Mouse (Mus musculus) limb, embryonic 10.5 days (tissue): ENCODE data around the gene Hbp1. TPM values are rescaled to one million over a fixed set of nuclear protein-coding genes. Genes with fewer than 3 reads are reported as not detected.

Experiments
- DNase-seq: peaks from one replicate; pipeline ENCODE4 v3.0.0-alpha.2; 2017; ENCODE audit warnings: low spot score
- H3K27ac ChIP-seq: fragments of 300-500 bp; sonication (generic); 2 replicates; pipeline ENCODE4 v1.5.1; 2016; ENCODE audit warnings: mild to moderate bottlenecking
- H3K27me3 ChIP-seq: fragments of 300-500 bp; sonication (generic); 2 replicates; pipeline ENCODE4 v1.6.1; 2016; ENCODE audit warnings: low read depth, mild to moderate bottlenecking; ENCODE audit not compliant: poor library complexity, severe bottlenecking
- H3K36me3 ChIP-seq: fragments of 300-500 bp; sonication (generic); 2 replicates; pipeline ENCODE4 v1.6.1; 2016; ENCODE audit warnings: mild to moderate bottlenecking, moderate library complexity
- H3K4me1 ChIP-seq: fragments of 300-500 bp; sonication (generic); 2 replicates; pipeline ENCODE4 v1.6.1; 2016
- H3K4me3 ChIP-seq: fragments of 300-500 bp; sonication (generic); 2 replicates; pipeline ENCODE4 v1.5.1; 2016; ENCODE audit warnings: mild to moderate bottlenecking, moderate library complexity
- H3K9me3 ChIP-seq: fragments of 300-500 bp; sonication (generic); replicated peaks from 2 replicates; pipeline ENCODE4 v1.6.1; 2016; ENCODE audit warnings: mild to moderate bottlenecking
- WGBS: fragments of 180-500 bp; shearing (Covaris S2); methylation state at CpG from one replicate; pipeline ENCODE4 v1.1.7; 2016; 5-methylcytosine and 5-hydroxymethylcytosine counted together
- polyA plus RNA-seq: library from polyadenylated mRNA; unstranded; fragments of >200 nt; fragmentation: Nextera tagmentation; extraction: Ambion mirVana; gene quantifications from 2 replicates; pipeline ENCODE4 v1.2.1, GENCODE M21; 2016

Gene Hbp1
- polyA plus RNA-seq, 1 experiment from 2014 or later = 110 TPM

- peaks cover 5% of the 10 kb centered on the region; the same call in 1 of the 2 replicates for H3K36me3 ChIP-seq
- no peak overlapping the region for H3K4me3 ChIP-seq
- WGBS = 88% methylated on average over 5 of the region's 5 CpGs
- H3K27me3 ChIP-seq = no peaks in the 10 kb centered on the region
- H3K9me3 ChIP-seq = no peaks in the 10 kb centered on the region
- no peak overlapping the region for H3K27ac ChIP-seq
- H3K4me1 ChIP-seq = no peaks in the 10 kb centered on the region
- DNase-seq = no peak
These were observed 33.1 kb downstream of the Hbp1 start for GRCm38 (mm10) chr12:31917245-31917644.

- Histone ChIP-seq H3K4me1 (no peaks in the 10 kb centered on the region), H3K9me3 (no peaks in the 10 kb centered on the region), H3K4me3 (no peak overlapping the region), H3K27ac (no peak overlapping the region), H3K27me3 (no peaks in the 10 kb centered on the region), H3K36me3 (peaks cover 5% of the 10 kb centered on the region; the same call in 1 of the 2 replicates)
- 90% methylated on average over 5 of the region's 5 CpGs for WGBS
- DNase-seq = no peak
These were observed 33.6 kb downstream of the Hbp1 start for GRCm38 (mm10) chr12:31916691-31917090.

GRCm38 (mm10) chr12:31913614-31914013 is 36.7 kb downstream of the Hbp1 start:
- 84% methylated on average over 4 of the region's 4 CpGs for WGBS
- H3K36me3 ChIP-seq = no peaks in the 10 kb centered on the region
- no peaks in the 10 kb centered on the region for H3K4me1 ChIP-seq
- no peak overlapping the region for H3K4me3 ChIP-seq
- no peaks in the 10 kb centered on the region for H3K27me3 ChIP-seq
- H3K9me3 ChIP-seq = no peaks in the 10 kb centered on the region
- no peak overlapping the region for H3K27ac ChIP-seq
- DNase-seq = no peak

- no peaks in the 10 kb centered on the region for H3K36me3 ChIP-seq
- DNase-seq = no peak
- no peak overlapping the region for H3K27ac ChIP-seq
- H3K27me3 ChIP-seq = no peaks in the 10 kb centered on the region
- no peaks in the 10 kb centered on the region for H3K9me3 ChIP-seq
- H3K4me1 ChIP-seq = no peaks in the 10 kb centered on the region
- WGBS = 87% methylated on average over 6 of the region's 6 CpGs
- H3K4me3 ChIP-seq = no peak overlapping the region
These were observed 37.3 kb downstream of the Hbp1 start for GRCm38 (mm10) chr12:31912966-31913551.

DNA sequence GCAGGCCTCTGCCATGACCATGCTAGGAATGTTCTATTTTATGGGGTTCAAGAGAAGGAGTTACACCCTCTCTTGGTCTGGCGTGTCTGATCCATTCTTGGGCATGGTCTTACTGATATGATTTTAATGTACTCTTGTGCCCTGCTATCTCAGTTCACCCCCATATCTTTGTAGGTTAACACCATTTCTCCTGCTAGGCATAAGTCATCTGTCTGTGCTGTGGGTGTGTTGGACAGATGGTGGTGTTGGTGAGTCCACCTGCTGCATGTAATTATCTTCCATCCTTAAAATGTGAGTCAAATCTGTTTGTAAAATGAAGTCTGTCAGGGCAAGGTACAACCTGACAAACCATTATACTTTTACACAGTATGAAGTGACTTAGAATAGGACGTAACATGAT is 42.9 kb downstream of the Hbp1 start:
- Histone ChIP-seq H3K4me1 (no peaks in the 10 kb centered on the region), H3K27me3 (no peaks in the 10 kb centered on the region), H3K4me3 (no peak overlapping the region), H3K27ac (no peak overlapping the region), H3K36me3 (peaks cover 3% of the 10 kb centered on the region; the same call in 1 of the 2 replicates), H3K9me3 (no peaks in the 10 kb centered on the region)
- no peak for DNase-seq
- 94% methylated on average over 2 of the region's 2 CpGs for WGBS

DNA sequence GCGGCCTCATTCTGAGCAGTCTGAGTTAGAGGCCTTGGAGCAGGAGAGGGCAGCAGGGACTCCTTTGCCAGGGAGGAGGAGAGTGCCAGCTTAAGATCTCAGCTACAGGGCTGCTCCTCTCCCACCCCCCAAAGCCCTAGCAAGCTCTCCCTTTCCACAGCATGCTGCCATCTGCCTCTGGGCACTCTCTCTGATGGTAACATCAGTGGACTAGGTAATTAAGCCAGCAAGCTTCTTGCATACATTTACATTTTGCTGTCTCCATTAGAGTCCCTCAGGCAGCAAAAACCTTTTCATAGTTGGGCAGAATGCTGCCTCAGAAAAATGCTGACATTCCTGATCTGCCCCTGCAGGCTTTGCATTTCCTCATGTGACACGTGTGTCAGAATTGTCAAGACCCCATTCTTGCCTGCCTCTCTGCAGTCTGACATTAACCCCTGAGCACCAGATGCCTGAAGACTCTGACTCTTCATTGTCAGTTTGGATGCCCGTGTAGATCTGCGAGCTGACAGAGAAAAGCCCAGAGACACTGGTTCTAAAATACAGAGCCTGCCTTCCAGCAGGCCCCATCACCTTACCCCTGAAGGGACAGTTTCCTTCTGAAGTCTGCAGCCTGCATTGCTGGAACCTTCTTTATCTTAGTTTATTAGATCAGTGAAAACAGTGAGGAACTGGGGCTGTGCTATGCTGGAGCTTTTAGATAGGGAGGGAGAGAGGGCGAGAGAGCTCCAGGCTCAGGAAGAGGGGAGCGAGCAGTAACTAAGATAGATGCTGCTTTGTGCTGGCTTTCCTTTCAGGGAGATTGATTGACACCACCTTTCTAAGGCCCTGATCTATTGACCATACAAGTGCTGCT is 44.4 kb downstream of the Hbp1 start:
- H3K4me1 ChIP-seq = no peaks in the 10 kb centered on the region
- 48% methylated on average over 6 of the region's 6 CpGs for WGBS
- H3K27me3 ChIP-seq = no peaks in the 10 kb centered on the region
- no peak for DNase-seq
- H3K27ac ChIP-seq = no peak overlapping the region
- H3K4me3 ChIP-seq = no peak overlapping the region
- no peaks in the 10 kb centered on the region for H3K9me3 ChIP-seq
- H3K36me3 ChIP-seq = peaks cover 4% of the 10 kb centered on the region; the same call in 1 of the 2 replicates

DNA sequence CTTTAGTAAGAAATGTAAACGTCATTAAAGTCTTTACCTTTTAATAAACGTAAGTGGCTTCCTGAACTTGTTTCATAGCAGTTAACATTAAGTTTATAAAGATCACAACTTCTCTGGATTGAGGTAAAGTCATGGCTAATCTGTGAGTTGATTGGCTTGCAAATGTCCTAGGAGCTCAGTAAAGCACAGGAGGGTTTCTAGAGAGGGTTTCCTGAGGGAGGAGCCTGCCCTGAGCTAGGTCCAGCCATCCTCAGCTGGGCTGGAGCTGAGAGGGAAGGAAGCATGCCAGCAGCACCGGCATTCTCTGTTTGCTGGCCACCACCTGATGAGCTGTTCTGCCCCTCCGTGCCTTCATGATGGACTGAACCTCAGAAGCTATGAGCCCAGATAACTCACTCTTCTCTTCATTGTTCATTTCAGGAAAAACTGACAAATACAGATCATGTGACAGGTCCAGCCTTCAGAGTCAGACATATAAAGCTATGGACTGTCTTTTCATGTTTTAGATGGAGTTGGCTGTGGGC is 49.9 kb downstream of the Hbp1 start:
- Histone ChIP-seq H3K4me1 (peaks cover 21% of the 10 kb centered on the region), H3K36me3 (peaks cover 4% of the 10 kb centered on the region; the same call in 1 of the 2 replicates), H3K27me3 (no peaks in the 10 kb centered on the region), H3K9me3 (no peaks in the 10 kb centered on the region), H3K27ac (no peak overlapping the region), H3K4me3 (no peak overlapping the region)
- 85% methylated on average over 4 of the region's 4 CpGs for WGBS
- DNase-seq = no peak

DNA sequence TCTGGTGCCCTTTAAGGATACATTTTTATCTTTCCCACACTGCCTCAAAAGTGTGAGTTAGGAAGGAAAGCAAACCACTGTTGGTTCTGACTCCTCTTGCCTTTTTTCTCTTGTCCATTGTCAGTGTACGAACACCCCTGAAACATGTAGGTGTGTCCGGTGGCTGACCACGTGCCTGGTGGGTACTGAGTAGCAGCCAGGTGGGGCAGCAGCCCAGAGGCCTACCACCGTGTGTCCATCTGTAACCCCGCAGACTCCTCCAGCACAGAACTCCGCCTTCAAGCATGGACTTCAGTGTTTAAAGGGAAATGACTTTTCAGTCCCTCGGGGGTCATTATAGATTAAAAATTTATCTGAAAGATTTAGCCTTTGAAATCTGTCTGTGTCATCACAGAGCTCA is 52.9 kb downstream of the Hbp1 start:
- WGBS = 74% methylated on average over 7 of the region's 7 CpGs
- DNase-seq = no peak
- no peak overlapping the region for H3K4me3 ChIP-seq
- peak overlapping the region; percentile 61; the same call in 1 of the 2 replicates for H3K27ac ChIP-seq
- peaks cover 25% of the 10 kb centered on the region for H3K4me1 ChIP-seq
- H3K9me3 ChIP-seq = no peaks in the 10 kb centered on the region
- H3K27me3 ChIP-seq = no peaks in the 10 kb centered on the region
- H3K36me3 ChIP-seq = peaks cover 2% of the 10 kb centered on the region; the same call in 1 of the 2 replicates

GRCm38 (mm10) chr12:31896986-31897385 is 53.3 kb downstream of the Hbp1 start:
- Histone ChIP-seq H3K27me3 (no peaks in the 10 kb centered on the region), H3K36me3 (no peaks in the 10 kb centered on the region; the same call in 1 of the 2 replicates), H3K9me3 (no peaks in the 10 kb centered on the region), H3K4me1 (peaks cover 25% of the 10 kb centered on the region), H3K27ac (peak overlapping the region; percentile 61; the same call in 1 of the 2 replicates), H3K4me3 (no peak overlapping the region)
- no peak for DNase-seq
- 41% methylated on average over 8 of the region's 8 CpGs for WGBS

- no peak for DNase-seq
- no peaks in the 10 kb centered on the region for H3K27me3 ChIP-seq
- peaks cover 25% of the 10 kb centered on the region for H3K4me1 ChIP-seq
- no peak overlapping the region for H3K4me3 ChIP-seq
- no peaks in the 10 kb centered on the region for H3K36me3 ChIP-seq
- H3K27ac ChIP-seq = peak overlapping the region; percentile 61
- WGBS = 30% methylated on average over 5 of the region's 5 CpGs
- no peaks in the 10 kb centered on the region for H3K9me3 ChIP-seq
These were observed 54.0 kb downstream of the Hbp1 start for GRCm38 (mm10) chr12:31896295-31896694.

DNA sequence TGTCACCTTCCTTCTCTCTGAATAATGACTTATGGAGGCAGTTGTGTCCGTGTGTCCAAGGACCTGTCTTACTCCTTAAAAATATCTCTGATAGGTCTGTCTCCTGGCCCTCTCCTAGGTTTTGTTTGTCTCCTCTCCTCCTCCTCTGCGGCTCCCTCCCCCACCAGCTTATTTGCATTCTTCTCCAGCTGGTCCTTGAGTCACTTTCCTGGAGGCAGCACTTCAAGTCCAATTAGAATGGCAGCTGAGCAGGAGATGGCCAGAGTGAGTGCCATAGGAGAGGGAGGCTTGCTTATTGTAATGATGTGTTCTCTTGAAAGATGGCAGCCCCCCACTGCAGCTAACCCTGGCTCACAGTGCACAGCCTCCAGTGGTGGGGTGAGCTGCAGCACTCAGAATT is 54.4 kb downstream of the Hbp1 start:
- no peak overlapping the region for H3K4me3 ChIP-seq
- peaks cover 25% of the 10 kb centered on the region for H3K4me1 ChIP-seq
- no peaks in the 10 kb centered on the region for H3K36me3 ChIP-seq
- no peaks in the 10 kb centered on the region for H3K9me3 ChIP-seq
- WGBS = 20% methylated on average over 2 of the region's 2 CpGs
- no peak for DNase-seq
- peak overlapping the region; percentile 61; the same call in 1 of the 2 replicates for H3K27ac ChIP-seq
- H3K27me3 ChIP-seq = no peaks in the 10 kb centered on the region

GRCm38 (mm10) chr12:31895095-31895734 is 55.1 kb downstream of the Hbp1 start:
- no peak overlapping the region for H3K27ac ChIP-seq
- 40% methylated on average over 8 of the region's 8 CpGs for WGBS
- H3K9me3 ChIP-seq = no peaks in the 10 kb centered on the region

DNA sequence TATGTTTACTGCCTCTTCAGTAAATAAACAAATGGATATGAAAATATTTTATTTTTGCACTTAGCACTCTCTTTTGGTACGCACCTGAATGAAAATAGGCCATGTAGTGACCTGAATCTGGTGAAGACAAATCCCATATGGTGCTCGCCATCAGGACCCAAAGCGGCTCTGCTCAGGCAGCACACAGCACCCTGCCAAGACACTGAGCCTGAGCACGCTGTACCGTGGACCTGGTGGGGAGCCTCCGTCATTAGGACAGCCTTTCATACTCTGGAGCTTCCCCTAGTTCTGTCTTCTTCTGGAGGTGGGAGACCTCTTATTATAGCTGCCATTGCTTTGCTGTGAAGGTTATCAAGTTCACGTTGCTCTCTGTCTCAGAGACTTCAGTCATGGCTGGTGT is 57.6 kb downstream of the Hbp1 start:
- Histone ChIP-seq H3K4me1 (peaks cover 25% of the 10 kb centered on the region), H3K9me3 (no peaks in the 10 kb centered on the region), H3K27ac (no peak overlapping the region), H3K36me3 (no peaks in the 10 kb centered on the region), H3K27me3 (no peaks in the 10 kb centered on the region), H3K4me3 (no peak overlapping the region)
- no peak for DNase-seq
- WGBS = 96% methylated on average over 7 of the region's 7 CpGs

More at GRCm38 (mm10) chr12:31895095-31895734, 55.1 kb downstream of the Hbp1 start:
- Histone ChIP-seq H3K4me3 (no peak overlapping the region), H3K4me1 (peaks cover 25% of the 10 kb centered on the region), H3K36me3 (no peaks in the 10 kb centered on the region), H3K27me3 (no peaks in the 10 kb centered on the region)
- no peak for DNase-seq
